Mouse (Mus musculus): Measurements from ENCODE around the gene Ttc1. TPM values are rescaled to one million over a fixed set of nuclear protein-coding genes. Genes with fewer than 3 reads are reported as not detected.
A peak's percentile ranks its signal among the peaks of the same experiment; 100 is the strongest.

Ttc1 gene
- total RNA-seq (2021) = 10 to 100 TPM; 48.1 to 48.4 TPM
- long read RNA-seq, experiment 1, transcript Ttc1-201 (8 exons, 1,438 nt) = major isoform, 50 of 53 reads
- long read RNA-seq, experiment 1, partial matches to known transcripts = 1 of 53 reads
- long read RNA-seq, experiment 1, other reads (novel, unspliced or antisense) = 2 of 53 reads
- long read RNA-seq, experiment 2, transcript Ttc1-201 (8 exons, 1,438 nt) = major isoform, 86 of 92 reads
- long read RNA-seq, experiment 2, partial matches to known transcripts = 2 of 92 reads
- long read RNA-seq, experiment 2, other reads (novel, unspliced or antisense) = 2 of 92 reads

DNA sequence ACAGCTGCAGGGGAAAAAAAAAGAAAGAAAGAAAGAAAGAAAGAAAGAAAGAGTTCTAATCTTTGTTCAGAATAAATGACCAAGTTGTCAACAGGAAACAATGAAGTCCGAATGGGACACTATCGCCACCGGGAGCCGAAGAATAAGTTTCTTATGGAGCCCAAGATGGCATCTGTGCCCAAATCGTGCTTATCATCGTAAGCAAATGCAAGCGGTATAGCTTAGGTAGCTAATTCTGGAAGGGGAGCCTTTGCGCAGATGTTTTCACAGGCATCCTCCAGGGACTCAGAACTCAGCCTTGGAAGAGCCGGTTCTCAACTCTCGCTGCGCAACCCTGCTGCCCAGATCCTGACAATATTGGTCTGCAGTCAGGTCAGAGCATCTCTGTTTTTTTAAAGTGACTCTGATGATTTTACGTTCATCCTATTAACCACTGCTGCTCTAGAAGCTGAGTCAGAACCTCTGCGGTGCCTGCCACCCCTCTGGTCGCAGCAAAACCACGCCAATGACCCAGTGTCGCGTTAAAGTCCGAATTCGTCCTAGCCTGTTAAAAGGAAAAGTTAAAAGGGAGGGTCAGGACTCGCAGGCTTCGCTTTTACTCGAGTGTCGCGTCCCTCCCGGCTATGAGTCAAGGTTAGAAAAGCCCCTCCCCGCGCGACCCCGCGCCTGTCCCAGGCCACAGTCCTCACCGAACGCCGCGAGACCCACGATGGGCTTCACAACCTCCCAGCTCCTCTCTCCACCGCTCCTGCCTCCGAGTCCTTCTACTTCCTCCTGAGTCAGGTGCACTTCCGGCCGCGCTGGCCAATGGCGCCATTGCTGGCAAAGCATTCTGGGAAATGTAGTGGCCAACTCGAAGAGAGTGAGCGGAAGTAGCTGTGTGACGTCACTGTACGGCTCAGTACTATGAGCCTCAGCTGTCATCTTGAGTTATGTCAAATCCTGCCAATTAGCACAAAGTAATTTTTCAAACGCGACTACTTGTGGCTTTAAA is at the start of gene Ttc1:
TSS of gene Ttc1 (minus strand) at position 776 of the 994 bp plus-strand sequence.
- peak; percentile 96 to 99 for DNase-seq (ENCODE audit: low spot score in 2 of 2)

DNA sequence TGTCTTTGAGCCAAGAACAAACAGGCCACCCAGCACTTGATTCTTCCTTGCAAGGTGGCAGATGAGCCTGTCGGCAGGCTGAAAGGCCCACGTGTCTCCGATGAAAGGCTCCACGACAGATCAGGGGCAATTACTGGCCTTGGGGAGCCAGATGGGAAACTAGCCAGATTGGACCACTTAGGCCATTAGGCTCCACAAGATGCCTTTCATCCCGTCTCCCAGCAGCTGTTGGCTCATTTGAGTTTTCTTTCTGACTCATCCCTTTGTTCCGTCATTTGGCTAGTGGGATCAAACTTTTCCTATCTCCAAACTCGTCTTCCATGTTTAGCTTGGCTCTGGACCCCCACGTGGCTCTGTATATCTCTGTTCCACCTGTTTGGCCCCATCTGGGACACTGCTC is 48.2 kb upstream of the Ttc1 start:
- DNase-seq (ENCODE audit: low spot score in 2 of 2) = no peak

DNA sequence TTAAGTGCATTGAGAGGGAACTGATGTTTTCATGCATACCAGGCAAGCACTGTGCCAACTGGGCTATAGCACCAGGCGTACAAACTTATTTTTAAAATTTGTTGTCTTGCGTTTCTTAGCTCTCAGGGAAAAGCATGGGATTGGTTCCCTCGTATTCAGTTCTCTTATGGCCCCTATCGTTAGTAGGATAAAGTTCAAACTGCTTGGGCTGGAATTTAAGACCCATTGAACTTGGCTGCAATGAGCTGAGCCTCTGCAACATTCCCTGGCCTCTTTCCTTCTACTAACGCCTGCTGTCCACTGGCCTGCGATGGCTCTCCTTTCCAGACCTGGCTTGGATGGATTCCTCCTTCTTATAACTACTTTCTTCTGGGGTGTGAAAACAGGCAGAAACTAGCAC is 42.6 kb upstream of the Ttc1 start:
- no peak for DNase-seq (ENCODE audit: low spot score in 2 of 2)

DNA sequence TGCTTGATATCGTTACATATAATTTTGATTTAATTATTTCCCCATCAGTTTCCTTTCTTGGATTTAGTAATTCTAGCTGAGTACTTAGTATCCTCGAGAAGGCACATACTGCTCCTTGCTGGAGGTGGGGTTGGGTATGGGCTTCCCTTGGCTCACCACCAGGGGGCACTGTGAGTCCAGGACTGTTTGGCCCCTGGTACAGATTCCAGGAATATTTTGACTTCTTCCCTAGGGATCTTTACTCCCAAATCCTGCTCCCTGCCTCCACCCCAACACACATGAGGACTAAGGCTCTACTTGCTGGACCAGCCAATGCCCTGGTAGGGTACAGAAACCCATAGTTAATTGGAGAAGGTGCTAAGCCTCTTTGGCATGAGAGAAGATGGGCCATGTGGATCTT is 36.0 kb upstream of the Ttc1 start:
- peak; percentile 58 to 73 for DNase-seq (ENCODE audit: low spot score in 2 of 2)

DNA sequence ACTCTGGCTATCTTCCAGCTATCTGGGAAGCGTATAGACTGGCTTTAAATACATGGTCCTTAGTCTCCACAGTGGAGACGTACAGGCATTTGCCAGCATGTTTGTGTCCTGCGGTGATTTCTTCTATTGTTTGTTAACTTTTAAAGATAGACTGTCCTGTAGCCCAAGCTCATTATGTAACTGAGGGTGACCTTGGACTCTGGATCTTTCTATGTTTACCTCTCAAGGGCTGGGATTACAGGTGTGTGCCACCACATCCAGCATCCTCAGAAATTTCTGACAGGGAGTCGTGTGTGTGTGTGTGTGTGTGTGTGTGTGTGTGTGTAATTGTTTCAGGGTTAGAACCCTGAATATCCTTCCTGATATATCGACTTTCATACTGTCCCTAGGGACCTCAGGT is 35.3 kb upstream of the Ttc1 start:
- DNase-seq (ENCODE audit: low spot score in 2 of 2) = no peak

DNA sequence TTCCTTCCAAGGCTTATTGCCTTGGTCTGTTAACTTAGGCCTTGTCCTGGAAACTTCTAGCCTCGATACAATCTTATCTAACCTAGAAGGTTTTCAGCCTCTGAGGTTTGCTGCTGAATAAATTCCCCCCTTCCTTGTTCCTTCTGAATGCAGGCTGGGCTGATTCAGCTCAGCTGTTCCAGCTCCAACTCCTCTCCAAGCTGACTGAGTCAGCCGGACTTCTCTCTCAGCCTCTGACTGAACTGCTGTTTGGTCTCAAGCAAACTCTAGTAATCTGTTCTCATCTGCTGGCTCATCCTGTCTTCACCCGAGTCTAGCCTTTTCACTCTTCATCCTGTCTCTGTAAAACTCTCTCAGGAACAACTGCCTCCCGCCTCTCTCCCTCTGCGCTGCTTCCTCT is 31.7 kb upstream of the Ttc1 start:
- DNase-seq (ENCODE audit: low spot score in 2 of 2) = no peak

DNA sequence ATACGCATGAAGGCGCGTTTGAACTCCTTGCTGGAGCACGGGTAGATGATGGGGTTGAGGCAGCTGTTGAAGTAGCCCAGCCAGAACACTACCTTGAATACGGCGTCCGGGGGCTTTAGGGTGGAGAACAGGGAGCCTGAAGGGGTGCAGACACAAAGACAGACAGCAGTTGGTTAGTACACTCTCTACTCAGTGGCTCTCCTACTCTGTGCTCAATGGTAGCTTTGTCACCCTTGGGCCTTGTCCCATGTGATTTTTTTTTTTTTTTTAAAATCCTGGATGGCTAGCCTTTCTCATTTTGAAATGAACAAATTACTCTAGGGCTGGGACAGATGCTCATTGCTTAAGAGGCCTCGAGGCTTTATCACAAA is 28.5 kb upstream of the Ttc1 start:
- DNase-seq (ENCODE audit: low spot score in 2 of 2) = no peak

DNA sequence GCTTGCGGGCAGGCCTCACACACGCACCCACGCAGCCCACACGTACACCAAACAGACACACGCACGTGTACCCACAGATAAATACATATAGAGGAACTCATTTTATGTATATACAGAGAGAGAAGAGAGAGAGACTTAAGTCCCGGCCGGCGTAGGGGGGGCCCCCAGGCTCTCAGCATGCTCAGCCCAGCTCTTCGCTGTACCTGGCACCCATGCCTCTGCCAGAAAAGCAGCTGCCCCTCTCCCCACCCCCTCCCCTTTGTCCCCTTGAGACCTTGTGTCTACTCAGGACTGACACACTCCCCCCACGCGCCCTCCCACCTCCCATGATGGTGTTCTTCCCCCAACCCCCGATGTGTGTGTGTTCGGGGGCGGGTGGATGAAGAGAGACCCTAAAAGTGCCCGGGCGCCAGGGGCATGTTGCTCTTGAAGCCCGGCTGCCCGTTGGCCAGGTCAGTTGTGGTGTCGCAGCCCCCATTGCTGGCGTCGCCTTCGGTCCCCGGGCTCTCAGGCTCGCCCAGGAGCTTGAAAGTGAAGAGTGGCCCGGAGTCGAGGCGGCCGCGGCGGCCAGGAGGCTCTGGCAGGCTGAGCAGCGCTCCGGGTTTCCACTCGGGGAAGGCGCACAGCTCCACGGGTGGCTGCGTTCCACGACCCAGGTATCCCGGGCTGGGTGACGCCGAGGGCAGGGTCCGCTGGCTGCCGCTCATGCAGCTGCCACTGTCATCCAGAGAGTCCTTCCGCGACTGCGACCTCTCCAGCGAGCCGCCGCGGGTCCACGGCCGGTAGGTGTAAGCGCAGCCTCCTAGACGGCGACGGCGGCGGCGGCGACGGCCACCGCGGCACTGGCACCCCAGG is 27.9 kb upstream of the Ttc1 start:
- DNase-seq (ENCODE audit: low spot score in 2 of 2) = no peak

DNA sequence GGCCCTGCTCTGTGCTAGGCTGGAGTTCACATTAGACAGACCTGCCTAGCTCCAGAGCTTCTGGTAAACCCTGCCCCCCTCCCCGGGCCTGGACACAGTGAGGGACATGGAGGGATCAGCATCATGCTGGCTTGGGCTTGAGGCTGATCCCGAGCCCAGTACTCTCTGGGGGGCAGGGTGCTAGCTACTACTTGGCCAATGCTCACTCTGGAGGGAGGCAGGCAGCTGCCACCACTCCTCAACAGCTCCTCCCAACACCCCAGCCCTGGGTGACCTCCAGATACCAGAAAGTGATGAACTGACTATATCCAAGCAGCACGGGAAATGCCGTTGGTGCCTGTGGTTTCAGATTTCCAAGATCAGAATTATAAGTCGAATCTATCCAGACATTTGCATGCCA is 25.9 kb upstream of the Ttc1 start:
- DNase-seq (ENCODE audit: low spot score in 2 of 2) = no peak

DNA sequence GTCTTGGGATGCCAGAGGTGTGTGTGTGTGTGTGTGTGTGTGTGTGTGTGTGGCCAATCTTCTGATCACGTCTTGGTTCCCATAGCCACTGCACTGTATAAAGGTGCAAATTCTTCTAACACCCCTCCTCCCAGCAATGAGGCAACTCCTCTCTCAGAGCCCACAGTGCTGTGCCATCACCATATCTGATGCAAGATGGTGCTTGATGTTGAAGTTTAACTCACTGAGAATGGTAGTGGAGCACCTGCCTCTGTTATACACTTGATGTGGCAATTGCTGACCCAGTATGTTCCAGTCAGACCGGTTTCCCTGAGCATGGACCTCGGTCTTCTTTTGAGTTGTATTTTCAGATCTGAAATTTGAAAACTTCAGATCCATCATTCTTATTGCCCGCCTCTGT is 22.3 kb upstream of the Ttc1 start:
- no peak for DNase-seq (ENCODE audit: low spot score in 2 of 2)

DNA sequence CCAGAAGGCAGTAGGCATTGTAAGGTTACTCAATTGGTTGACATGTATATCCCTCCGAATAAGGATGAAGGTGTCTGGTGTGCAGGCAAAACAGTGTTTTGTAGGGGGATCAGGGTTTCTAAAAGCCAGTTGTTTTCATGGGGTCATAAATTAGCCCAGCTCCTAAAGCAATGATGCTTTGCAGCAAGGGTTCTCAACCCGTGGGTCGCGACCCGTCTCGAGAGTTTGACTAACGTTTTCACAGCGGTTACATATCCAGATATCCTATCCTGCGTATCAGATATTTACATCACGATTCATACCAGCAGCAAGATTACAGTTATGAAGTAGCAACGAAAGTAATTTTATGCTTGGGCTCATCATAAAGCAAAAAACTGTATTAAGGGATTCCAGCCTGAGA is 19.9 kb upstream of the Ttc1 start:
- DNase-seq (ENCODE audit: low spot score in 2 of 2) = no peak

DNA sequence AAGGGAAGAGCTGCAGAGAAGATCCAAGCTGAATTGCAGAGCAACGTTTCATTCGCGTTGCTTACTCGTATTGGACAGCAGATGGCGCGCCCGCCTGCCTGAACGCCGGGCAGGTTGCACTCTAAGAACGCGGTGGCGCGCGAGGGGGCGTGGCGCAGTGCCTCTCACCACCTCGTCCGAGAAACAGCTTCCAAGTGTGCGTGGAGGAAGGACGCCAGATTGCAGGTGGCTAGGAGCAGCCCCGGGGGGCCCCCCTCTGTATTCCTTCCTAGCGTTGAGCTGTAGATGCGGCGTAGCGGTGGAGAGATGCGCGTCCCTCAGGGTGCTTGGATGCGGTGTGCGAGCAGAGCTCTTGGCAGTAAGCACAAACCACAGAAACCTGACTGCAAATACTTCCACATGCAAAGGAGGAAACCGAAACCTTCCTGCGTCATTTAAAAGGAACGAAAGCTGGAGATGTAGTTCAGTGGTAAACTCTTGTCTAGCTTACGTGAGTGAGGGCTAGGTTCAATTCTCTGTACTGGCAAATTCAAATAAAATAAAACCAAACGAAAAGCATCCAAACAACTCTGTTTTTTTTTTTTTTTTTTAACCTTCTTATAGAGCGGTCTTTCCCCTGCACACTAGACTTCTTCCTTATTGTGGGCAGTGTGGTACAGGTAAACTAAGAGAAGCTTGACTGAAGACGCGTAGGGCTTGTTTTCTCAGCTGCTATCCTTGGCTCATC is 19.3 kb upstream of the Ttc1 start:
- DNase-seq (ENCODE audit: low spot score in 2 of 2) = peak; percentile 65 to 70

DNA sequence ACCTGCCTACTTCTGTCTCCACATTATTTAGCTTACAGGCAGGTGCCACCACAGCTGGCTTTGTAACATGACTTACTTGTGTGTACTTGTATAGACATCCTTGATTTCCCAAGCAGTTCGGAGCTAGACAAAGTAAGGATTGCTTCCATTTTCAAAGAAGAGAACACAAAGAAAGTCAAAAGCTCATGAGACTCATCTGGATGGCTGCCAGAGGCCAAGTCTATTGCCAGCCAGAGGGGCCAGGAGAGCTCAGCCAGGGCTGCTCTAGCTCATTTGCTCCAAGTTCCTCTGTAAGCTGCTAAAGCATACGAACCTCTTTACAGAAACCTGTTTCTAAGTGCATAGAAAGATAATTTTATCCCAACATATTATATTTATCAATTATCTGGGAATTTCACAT is 10.6 kb upstream of the Ttc1 start:
- DNase-seq (ENCODE audit: low spot score in 2 of 2) = no peak

DNA sequence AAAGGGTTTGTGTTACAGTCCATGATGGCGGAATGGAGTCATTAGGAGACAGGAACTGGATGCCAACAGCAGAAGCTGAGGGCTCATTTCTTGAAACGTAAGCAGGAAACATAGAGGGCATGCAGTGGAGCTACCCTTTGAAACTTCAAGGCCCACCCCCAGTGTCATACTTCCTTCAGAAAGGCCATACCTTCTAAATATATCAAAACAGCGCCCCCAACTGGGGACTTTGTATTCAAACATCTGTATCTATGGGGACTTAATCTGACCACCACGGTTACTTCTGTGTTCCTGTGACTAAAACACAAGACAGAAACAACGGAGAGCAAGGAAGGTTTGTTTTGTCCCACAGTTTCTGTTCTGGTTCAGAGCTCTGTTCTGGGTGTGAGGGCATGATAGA is 7.6 kb upstream of the Ttc1 start:
- no peak for DNase-seq (ENCODE audit: low spot score in 2 of 2)

DNA sequence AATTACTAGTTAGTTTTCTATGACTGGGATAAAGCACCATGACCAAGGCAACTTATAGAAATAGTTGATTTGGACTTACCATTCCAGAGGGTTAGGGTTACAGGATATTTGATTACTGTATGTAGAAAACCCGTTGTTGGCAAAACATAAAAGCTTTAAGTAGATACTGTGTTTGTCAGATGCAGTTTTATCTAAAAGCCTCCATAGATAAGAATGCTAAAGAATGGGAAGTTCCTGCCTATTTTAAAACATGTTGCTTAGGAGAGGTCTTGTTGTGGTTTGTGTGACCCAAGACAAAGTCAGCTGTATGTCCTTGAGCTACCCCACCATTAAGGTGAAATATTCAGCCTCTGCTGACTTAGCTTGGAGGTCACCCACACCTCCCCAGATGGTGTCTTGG is 6.8 kb upstream of the Ttc1 start:
- no peak for DNase-seq (ENCODE audit: low spot score in 2 of 2)

DNA sequence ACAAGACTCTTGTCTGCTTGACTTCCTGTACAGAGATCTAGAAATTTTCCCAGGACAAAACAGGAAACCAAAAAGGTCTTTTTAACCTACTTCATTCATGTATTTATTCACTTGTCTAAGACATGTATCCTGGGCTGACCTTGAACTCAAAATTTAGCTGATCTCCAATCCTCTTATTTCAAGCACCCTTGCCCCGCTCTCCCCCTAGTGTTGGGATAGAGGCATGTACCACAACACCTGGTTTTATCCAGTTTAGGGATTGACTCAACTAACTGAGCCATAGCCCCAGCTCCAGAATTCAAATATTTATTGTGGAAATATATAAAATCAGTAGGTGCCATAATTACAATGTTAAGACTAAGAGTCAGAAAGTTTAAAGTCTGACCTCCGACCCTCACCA is 3.7 kb upstream of the Ttc1 start:
- DNase-seq (ENCODE audit: low spot score in 2 of 2) = no peak

DNA sequence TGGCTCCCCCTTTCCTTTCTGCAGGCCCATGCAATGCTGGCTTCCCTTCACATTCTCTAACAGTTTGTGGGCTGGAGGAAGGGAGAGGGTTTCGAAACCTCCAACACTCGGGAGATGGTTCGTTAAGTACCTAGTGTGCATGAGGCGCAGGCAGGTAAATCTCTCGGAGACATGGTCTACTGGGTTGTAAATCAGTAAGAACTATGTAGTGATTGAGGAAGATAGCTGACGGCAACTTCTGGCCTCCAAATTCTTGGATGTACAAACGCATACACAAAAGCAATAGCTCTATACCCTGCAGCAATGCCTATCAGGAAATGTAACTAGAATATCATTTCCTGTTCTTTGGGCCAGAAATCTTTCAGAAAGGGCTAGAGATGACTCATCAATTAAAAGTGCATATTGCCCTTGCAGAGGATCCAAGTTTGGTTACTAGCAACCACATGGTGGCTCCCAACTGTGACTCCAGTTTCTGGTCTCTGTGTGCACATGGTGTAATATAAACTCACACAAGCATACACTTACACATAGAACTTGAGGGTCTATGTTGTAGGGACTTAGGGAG is 19.0 kb downstream of the Ttc1 start:
- DNase-seq (ENCODE audit: low spot score in 2 of 2) = peak in 1 of 2 experiments; percentile 54

DNA sequence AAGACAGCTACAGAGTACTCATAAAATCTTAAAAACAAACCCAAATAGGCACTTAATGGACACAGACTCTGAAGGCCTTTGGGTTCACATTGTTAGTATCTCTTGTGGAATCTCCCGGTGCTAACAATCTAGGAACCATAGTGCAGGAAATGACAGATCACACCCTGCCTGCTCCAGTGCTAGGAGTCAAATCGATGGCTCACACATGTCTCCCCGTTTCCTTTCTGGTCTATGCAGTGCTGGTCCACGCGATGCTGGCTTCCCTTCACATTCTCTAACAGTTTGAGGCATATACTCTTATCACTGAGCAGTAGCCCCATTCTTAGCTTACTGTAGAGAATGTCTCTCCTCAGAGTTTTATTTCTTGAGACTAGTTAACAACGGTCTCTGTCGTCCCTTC is 20.0 kb downstream of the Ttc1 start:
- no peak for DNase-seq (ENCODE audit: low spot score in 2 of 2)

DNA sequence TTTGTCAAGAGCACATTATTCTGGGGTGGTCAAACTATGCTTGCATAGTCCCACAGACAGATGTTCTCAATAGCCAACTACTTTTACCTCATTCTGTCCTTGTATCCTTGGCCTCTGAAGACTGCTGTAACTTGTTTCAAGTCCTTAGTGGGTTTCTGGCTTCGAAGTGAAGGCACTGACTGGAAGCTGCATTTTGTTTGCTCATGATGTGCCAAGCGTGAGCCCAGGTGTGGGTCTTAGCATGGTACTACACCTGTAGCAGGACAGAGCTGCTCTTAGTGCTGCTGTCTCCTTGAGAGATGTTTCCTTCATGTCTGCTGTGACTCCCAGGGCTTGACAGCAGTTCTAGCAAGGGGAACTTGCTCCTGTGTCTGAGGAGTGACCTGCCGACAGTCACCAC is 24.4 kb downstream of the Ttc1 start:
- no peak for DNase-seq (ENCODE audit: low spot score in 2 of 2)

DNA sequence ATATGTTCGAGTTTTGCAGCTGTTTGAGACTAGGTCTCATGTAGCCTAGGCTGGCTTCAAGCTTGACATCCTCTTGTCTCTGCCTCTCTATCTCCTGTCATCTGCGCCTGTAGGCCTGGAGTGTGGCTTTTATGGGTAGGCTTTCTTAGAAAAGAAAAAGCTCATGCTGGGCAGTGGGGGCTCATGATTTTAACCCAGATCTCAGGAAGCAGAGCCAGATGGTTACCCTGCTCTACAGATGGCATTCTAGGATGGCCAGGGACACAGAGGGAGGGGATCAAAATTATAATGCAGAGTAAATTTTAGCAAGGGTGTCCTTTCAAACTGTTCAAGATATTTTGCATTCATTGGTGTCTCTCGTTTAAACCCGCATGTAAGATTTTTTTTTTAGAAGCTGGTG is 35.6 kb downstream of the Ttc1 start:
- DNase-seq (ENCODE audit: low spot score in 2 of 2) = peak in 1 of 2 experiments; percentile 54

DNA sequence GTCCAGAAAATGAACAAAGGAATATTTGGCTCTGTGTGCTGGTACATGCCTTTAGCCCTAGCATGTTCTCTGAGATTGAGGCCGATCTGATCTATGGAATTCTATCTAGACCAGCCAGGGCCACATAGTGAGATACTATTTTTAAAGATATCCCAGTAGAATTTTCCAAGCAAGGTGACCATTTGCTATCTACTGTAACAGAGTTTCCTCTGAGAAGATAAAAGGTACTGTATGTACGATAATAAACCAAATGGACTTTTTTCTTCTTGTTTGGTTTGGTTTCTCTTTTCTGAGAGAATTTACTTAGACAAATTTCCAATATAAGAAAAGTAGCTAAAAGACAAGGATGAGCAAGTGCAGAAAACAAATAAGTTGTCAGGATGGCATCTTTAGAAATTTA is 39.4 kb downstream of the Ttc1 start:
- no peak for DNase-seq (ENCODE audit: low spot score in 2 of 2)
